Mouse (Mus musculus) midbrain, embryonic 13.5 days (tissue): Measurements from ENCODE around the gene Olfr1305. TPM values are rescaled to one million over a fixed set of nuclear protein-coding genes. Genes with fewer than 3 reads are reported as not detected.

Source experiments
- ATAC-seq: fragments of 200-750 bp; cut with Nextera tagmentation; 2 replicates; pipeline ENCODE4 v1.8.0; 2017; ENCODE audit warnings: mild to moderate bottlenecking, moderate TSS enrichment, moderate library complexity
- H3K27ac ChIP-seq: fragments of 300-500 bp; sonication (generic); 2 replicates; pipeline ENCODE4 v1.5.1; 2015; ENCODE audit warnings: inconsistent platforms, mild to moderate bottlenecking, moderate library complexity
- H3K27me3 ChIP-seq: fragments of 300-500 bp; sonication (generic); 2 replicates; pipeline ENCODE4 v1.6.1; 2015; ENCODE audit warnings: mild to moderate bottlenecking, inconsistent platforms
- H3K36me3 ChIP-seq: fragments of 300-500 bp; sonication (generic); 2 replicates; pipeline ENCODE4 v1.6.1; 2015; ENCODE audit warnings: mild to moderate bottlenecking, inconsistent platforms
- H3K4me1 ChIP-seq: fragments of 300-500 bp; sonication (generic); replicated peaks from 2 replicates; pipeline ENCODE4 v1.6.1; 2015; ENCODE audit warnings: inconsistent platforms
- H3K4me2 ChIP-seq: fragments of 300-500 bp; sonication (generic); replicated peaks from 2 replicates; pipeline ENCODE4 v1.6.1; 2015; ENCODE audit warnings: moderate library complexity, mild to moderate bottlenecking, inconsistent platforms
- H3K4me3 ChIP-seq: fragments of 300-500 bp; sonication (generic); replicated peaks from 2 replicates; pipeline ENCODE4 v1.5.1; 2015; ENCODE audit warnings: mild to moderate bottlenecking, inconsistent platforms
- H3K9ac ChIP-seq: fragments of 300-500 bp; sonication (generic); replicated peaks from 2 replicates; pipeline ENCODE4 v1.6.1; 2015; ENCODE audit warnings: mild to moderate bottlenecking, inconsistent platforms
- H3K9me3 ChIP-seq: fragments of 300-500 bp; sonication (generic); 2 replicates; pipeline ENCODE4 v1.6.1; 2016; ENCODE audit warnings: mild to moderate bottlenecking, inconsistent platforms
- WGBS: fragments of 180-500 bp; shearing (Covaris S2); methylation state at CpG from one replicate; pipeline ENCODE4 v1.1.7; 2015; 5-methylcytosine and 5-hydroxymethylcytosine counted together
- polyA plus RNA-seq: library from polyadenylated mRNA; unstranded; fragments of >200 nt; fragmentation: Nextera tagmentation; extraction: Ambion mirVana; gene quantifications from 2 replicates; pipeline ENCODE4 v1.2.1, GENCODE M21; 2015

The Olfr1305 gene
- polyA plus RNA-seq: not detected in 2 replicates

DNA sequence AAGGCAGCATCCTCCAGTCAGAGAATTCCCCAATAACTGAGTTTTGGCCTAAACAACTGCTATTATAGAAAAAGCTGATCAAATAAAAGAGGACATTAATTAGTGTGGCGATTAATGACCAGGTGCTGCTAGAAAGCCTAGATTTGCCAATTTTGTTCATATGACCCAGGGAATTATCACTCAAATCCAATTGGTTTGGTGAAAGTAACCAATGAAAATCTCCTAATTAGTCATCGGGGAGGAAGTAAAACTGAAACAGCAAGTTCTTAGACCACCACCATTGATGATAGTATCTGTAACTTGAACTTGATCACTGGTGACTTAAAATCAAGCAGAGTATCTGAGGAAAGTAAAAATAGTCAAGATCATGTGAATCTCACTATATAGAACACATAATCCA lies at the start of gene Olfr1305:
Gene Olfr1305, minus strand, starts transcription at position 101 of the 400 bp plus-strand sequence.
- ATAC-seq: no peak
- 95% methylated on average over 2 of the region's 2 CpGs for WGBS
- Histone ChIP-seq H3K4me3 (no peak within 1 kb of the TSS), H3K9me3 (no peaks in the 10 kb centered on the region; the same call in 1 of the 2 replicates), H3K27ac (no peak within 1 kb of the TSS), H3K4me1 (no peaks in the 10 kb centered on the region), H3K36me3 (no peaks in the 10 kb centered on the region), H3K4me2 (no peak within 1 kb of the TSS), H3K27me3 (no peaks in the 10 kb centered on the region), H3K9ac (no peak within 1 kb of the TSS)

DNA sequence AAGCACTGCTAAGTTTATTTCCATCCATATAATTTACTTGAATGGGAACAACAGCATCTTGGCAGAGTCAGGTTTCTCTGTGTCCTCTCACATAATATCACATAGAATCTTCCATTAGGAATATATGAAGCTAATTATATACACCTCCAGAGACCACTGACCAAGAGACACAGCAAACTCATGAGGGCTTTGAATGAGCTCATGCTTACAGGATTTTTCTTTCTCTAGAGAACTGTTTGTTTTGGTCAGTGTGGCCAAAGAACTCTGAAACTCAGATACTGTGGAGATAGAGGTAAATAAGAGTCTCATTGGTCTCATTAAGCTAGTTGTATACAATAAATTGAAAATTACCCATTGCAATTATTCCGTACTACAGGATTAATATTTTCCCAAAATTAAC lies 39.2 kb upstream of the Olfr1305 start, which contains the start of gene Olfr1306:
Gene Olfr1306, minus strand, starts transcription at position 101 of the 400 bp plus-strand sequence.
- H3K4me3 ChIP-seq: no peak within 1 kb of the TSS
- no peaks in the 10 kb centered on the region for H3K36me3 ChIP-seq
- H3K4me1 ChIP-seq: no peaks in the 10 kb centered on the region
- 0 out of 2 replicates have a peak, but pooled peaks cover 3% of the 10 kb centered on the region for H3K9me3 ChIP-seq
- WGBS: 78% methylated on average over 1 of the region's 1 CpGs
- no peak within 1 kb of the TSS for H3K4me2 ChIP-seq
- no peak within 1 kb of the TSS for H3K9ac ChIP-seq
- no peaks in the 10 kb centered on the region for H3K27me3 ChIP-seq
- H3K27ac ChIP-seq: no peak within 1 kb of the TSS
- ATAC-seq: no peak

DNA sequence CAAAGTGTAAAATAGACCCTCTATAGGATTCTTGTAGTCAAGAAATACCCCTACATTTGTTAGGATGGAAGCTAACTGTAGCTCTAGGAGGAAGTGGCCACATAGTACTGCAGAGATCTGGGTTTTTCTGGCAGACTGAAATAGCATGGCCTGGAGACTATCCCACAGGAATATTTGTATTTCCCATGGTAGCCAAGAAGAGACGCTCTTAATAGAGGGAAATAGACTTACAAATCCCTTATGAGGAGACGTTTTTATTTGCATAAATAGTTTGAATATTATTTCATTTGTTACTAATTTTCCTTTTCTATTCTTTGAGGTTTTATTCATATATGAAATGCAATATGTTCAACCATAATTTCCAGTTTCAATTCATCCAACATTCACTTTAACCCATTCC lies 56.7 kb downstream of the Olfr1305 start, which contains the start of gene Olfr1303:
Gene Olfr1303, minus strand, starts transcription at position 101 of the 400 bp plus-strand sequence.
- Histone ChIP-seq H3K4me1 (no peaks in the 10 kb centered on the region), H3K27ac (no peak within 1 kb of the TSS), H3K36me3 (no peaks in the 10 kb centered on the region), H3K9ac (no peak within 1 kb of the TSS), H3K9me3 (no peaks in the 10 kb centered on the region), H3K27me3 (no peaks in the 10 kb centered on the region), H3K4me3 (no peak within 1 kb of the TSS), H3K4me2 (no peak within 1 kb of the TSS)
- WGBS: 86% methylated on average over 2 of the region's 2 CpGs
- ATAC-seq: no peak

Other genes with a start within 250 kb of the Olfr1305 start
- not detected in 2 replicates for gene Olfr1298, start 227.9 kb downstream of the Olfr1305 start, polyA plus RNA-seq
- not detected in 2 replicates for gene Olfr1299, start 215.7 kb downstream of the Olfr1305 start, polyA plus RNA-seq
- gene Olfr1301, start 126.1 kb downstream of the Olfr1305 start, polyA plus RNA-seq: not detected in 2 replicates
- gene Olfr1302, start 99.7 kb downstream of the Olfr1305 start, polyA plus RNA-seq: not detected in 2 replicates
- not detected in 2 replicates for gene Olfr1303, start 56.8 kb downstream of the Olfr1305 start, polyA plus RNA-seq
- not detected in 2 replicates for gene Olfr1306, start 39.1 kb upstream of the Olfr1305 start, polyA plus RNA-seq
- 0.01 TPM in 1 of 2 replicates, not detected in the other for gene Olfr1307, start 72.3 kb upstream of the Olfr1305 start, polyA plus RNA-seq
- not detected in 2 replicates for gene Olfr1308, start 87.8 kb upstream of the Olfr1305 start, polyA plus RNA-seq
- not detected in 2 replicates for gene Olfr1309, start 113.1 kb upstream of the Olfr1305 start, polyA plus RNA-seq
- not detected in 2 replicates for gene Olfr1310, start 135.6 kb upstream of the Olfr1305 start, polyA plus RNA-seq
- gene Olfr1311, start 147.3 kb upstream of the Olfr1305 start, polyA plus RNA-seq: not detected in 2 replicates
- not detected in 2 replicates for gene Olfr1312, start 173.1 kb upstream of the Olfr1305 start, polyA plus RNA-seq
- gene Olfr1313, start 200.7 kb upstream of the Olfr1305 start, polyA plus RNA-seq: not detected in 2 replicates
- not detected in 2 replicates for gene Olfr1314, start 219.6 kb upstream of the Olfr1305 start, polyA plus RNA-seq
- gene Olfr1315-ps1, start 238.3 kb upstream of the Olfr1305 start, polyA plus RNA-seq: not detected in 2 replicates